Mouse (Mus musculus): Measurements from ENCODE around the gene Gm14190.

- no peak for TF ChIP-seq CTCF (IDR thresholded peaks at IDR 0.05; ENCODE audit: borderline replicate concordance, extremely low read depth, insufficient read depth, insufficient read length)
- no peak for TF ChIP-seq POLR2A (IDR thresholded peaks at IDR 0.05; ENCODE audit: borderline replicate concordance, extremely low read depth, insufficient read depth, insufficient read length, poor library complexity, severe bottlenecking)
These were observed at the start of gene Gm14190 for GRCm38 (mm10) chr11:99690463-99690862.

Measured in brain, embryonic 14.5 days (tissue).